Mouse (Mus musculus) right cerebral cortex, postnatal 25 days (tissue): Measurements from ENCODE around the gene Etv6.
"Not testable (repeated sequence)": the region's sequence is repeated elsewhere in the genome, so short reads cannot be mapped to it uniquely, and the experiment has no call there.

Source experiments
- DNase-seq: peaks from one replicate; pipeline ENCODE4 v3.0.0; 2022

Etv6 gene

DNA sequence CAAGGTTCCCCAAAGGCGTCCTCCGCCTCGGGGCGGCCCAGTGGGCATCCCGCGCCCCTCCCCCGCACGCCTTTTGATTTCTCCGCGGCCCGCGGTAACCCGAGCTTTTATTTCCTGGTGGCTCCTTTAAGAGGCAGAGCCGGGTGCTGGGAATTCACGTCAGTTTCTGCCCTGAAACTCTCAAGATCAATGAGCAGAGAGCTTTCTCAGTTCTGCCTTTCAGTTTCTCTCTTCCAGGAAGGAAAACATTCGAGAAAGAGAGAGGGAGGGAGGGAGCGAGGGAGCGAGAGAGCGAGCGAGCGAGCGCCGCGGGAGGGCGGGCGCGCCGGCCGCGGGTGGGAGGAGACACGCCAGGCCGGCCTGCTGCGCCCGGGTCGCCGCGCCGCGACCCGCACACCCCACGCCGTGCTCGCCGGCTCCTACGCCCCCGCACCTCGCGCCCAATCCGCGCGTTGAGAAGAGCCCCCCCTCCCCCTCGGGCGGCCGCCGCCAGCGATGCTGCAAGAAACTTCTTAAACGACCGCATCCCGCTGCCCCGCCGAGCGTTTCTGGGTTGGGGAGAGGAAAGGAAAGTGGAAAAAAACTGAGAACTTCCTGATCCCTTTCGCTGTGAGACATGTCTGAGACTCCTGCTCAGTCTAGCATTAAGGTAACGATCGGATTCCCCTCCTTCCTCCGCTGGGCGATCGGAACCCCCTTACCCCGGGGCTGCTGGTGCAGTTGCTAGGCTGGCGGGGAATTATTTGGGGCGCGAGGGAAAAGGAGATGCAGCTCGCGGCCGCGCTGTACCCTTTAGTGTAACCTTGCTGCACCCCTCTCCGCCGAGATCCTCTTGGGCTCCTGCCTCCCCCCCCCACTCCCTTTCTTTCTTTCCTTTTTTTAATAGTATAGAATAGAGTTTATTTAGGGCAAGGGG, at the start of gene Etv6:
Gene Etv6 (plus strand): TSS at position 211 of the 916 bp plus-strand sequence.
- peak; percentile 77 for DNase-seq

DNA sequence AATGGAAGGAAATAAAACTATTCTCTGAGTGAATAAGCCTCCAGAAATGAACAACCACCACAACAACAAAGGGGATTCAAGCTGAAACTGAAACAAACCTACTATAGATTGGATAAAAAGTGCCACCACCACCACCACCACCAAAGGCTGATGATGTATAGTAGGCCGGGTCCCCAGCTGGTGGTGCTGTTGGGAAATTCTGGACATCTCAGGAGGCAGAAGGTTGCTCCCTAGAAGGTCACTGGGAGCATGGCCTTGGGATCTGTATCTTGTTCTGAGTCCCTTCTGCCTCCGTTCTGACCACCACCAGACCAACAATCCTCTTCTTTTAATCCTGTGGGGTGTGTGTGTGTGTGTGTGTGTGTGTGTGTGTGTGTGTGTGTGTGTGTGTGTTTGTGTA, 49.3 kb upstream of the Etv6 start:
- no peak for DNase-seq

GRCm38 (mm10) chr6:133987068-133987591, 48.4 kb upstream of the Etv6 start:
- no peak for DNase-seq

GRCm38 (mm10) chr6:133988011-133988410, 47.5 kb upstream of the Etv6 start:
- DNase-seq, result no peak

- no peak for DNase-seq
Measured at GRCm38 (mm10) chr6:133997461-133997860, 38.0 kb upstream of the Etv6 start.

DNA sequence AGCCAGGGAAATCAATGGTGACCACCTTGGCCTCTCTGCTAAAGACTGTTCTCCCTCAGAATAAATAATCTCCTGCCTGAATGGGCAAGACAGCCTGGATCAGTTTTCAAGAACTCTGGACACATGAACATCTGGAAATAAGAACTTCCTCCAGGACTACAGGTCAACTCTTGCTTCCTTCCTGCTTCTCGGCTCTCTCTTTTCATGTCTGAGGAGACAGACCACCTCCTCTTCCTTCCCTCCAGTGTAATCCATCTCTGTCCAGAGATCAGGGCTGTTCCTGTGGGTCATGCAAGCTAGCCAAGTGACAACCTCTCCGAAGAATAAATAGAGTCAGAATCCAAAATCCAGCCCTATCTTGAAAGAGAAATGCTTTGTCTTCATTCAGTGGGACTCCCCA, 37.6 kb upstream of the Etv6 start:
- no peak for DNase-seq

DNA sequence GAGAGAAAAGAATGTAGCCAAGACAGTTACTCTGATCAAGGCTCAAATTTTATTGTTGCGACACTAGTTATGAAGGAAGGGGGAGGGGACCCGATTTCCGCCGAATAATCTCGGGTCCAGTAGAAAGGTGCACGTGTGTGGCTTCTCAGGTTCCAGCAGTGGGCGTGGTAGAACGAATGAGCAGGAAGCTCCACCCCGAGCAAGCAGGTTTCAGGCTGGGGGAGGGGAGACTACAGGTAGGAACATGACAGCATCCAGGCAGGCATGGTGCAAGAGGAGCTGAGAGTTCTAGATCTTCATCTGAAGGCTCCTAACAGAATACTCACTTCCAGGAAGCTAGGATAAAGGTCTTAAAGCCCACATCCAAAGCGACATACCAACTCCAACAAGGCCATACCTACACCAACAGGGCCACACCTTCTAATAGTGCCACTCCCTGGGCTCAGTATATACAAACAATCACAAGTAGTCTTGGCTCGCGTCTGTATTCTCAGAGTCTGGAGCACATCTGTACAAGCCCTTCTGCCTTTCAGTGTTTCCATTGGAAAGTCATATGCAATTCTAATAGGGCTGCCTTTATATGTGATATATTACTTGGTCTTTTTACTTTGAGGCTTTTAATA, 20.9 kb upstream of the Etv6 start:
- DNase-seq, result not testable (repeated sequence)

- no peak for DNase-seq
Measured at GRCm38 (mm10) chr6:134018807-134019206, 16.7 kb upstream of the Etv6 start.

DNA sequence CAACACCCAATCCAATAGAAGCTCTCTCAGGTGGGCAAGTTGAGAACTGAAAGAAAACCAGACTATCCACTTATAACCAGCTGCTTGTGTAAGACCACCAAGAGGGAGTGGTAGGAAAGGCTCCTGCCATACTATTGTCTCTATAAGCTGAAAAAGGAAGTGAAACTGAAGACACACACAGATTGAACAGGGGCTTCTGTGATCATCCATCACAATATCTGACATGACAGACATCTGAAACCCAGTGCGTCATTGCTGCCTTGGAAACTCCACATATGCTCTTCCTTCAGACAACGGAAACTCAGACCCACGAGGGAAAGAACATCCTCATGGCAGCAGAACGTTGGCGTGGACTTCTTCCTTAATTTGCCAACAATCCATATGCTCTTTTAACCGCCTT, 14.7 kb upstream of the Etv6 start:
- no peak for DNase-seq

GRCm38 (mm10) chr6:134026264-134026663, 9.2 kb upstream of the Etv6 start:
- no peak for DNase-seq

GRCm38 (mm10) chr6:134027022-134027421, 8.5 kb upstream of the Etv6 start:
- no peak for DNase-seq

DNA sequence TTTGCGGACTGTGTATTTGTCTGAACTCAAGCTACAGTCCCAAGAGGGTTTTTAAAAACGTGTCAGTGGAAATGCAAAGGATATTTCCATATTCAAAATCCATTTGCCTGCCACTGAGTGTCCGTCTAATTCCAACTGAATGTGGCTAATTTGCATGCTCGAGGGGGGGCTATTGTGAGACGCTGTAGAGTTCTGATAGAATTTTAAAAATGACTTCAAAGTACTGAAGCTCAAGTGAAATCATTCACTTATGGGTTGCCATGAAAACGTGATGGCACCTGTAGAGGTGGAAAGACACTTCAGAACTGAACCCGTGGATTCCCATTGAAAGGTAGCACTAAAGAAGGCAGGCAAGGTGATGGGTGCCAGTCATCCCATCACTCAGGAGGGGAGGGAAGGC, 3.0 kb upstream of the Etv6 start:
- no peak for DNase-seq

DNA sequence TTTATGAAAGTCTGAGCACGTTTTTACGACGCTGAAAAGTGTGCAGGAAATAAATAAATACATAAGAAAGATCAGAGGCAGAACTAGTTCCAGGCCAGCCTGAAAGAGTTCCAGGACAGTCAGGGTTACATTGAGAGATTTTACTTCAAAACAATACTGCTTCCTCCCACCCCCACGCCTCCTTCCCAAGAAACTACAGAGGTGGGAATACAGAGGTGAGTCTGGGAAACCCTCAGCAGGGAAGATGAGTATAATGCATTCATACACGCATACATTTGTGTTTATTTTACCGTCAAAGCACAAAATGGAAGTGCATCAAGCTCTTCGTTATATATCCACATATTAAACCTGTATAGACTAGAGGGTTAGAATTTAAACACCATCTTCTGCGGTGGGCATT, 1.1 kb upstream of the Etv6 start:
- no peak for DNase-seq

DNA sequence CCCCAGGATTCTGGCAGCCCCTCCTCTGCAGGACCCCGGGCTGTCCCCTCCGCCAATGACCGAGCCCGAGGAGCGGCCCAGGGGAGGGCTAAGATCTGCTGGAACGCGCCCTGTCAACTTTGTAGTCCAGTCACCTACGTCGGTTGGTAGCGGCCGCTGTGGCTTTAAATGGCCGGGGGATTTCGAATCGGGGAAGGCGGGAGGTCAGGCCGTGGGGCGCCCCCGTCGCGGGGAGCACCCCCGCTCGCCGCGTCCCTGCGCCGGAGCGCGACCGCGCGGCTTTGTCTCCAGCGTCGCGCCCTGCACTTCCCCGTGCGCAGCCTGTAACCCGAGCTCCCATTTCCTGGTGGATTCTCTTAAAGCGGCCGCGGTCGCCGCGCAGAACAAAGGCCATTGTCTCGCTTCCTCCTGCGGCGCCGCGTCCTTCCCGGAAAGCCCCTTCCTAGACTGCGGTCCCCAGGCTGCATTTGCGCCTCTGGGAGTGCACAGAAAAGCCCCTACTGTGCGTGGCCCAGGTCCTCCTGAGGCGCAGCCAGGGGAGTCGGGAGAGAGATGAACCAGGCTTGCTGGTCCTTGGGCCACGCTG, 503 bp upstream of the Etv6 start:
- DNase-seq, result peak; percentile 81

DNA sequence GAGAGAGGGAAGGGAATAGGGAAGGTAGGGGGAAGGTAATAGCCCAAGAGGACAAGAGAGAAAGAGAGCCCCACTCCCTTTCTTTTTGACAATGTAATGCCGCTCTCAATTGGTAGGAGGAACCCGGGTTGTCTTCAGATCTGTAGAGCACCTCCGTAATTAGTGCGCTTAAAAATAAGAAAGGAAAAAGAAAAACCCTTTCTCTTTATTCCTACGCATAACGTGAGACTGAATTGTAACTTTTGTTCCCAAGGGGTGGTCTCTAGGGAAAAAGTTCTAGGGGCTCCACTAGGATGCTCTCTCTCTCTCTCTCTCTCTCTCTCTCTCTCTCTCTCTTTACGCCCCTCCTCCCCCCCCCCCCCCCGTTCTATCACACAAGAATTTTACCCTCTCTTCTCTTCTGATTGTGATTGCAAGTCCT, 1.0 kb downstream of the Etv6 start:
- DNase-seq, result no peak

DNA sequence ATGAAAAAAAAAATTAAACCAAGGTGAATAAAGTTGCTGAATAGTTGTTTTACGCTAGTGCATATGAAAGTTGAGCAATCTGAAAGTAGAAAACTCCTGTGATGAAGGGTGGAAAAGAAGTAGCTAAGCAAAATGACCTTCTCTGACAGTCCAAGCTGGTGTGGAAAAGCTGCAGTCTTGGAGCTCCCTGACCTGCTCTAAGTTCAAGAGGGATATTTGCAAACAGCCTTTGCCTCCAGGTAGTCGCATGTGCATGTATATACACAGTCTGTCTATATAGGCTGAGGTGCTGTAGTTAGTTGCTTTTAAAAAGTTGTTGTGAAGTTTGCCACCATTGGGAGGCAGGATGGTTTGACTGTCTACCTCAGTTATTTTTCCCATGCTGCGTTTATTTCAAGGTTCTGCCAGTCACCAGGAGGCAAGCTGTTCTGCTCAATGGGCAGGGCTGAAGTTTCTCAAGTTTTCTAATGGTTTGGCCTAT, 1.5 kb downstream of the Etv6 start:
- no peak for DNase-seq

DNA sequence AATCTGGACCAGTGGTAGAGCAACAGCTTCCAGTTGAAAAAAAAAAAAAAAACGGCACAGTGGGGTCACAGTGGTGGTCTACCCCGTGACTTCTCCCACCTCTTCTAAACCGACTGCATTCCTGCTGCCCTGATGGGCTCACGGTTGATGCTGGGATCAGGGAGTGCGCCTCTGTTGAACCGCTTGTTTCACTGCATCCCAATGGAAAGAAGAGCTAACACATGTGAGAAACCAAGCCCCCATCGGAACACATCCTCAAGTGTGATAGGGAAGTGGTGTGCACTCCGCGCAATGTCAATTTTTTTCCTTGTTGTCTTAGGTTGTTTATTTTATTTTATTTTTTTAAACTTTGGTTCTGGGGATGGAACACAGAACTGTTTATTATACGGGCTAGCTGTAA, 2.5 kb downstream of the Etv6 start:
- DNase-seq, result no peak

- DNase-seq, result no peak
Measured at GRCm38 (mm10) chr6:134038881-134039280, 3.4 kb downstream of the Etv6 start.

DNA sequence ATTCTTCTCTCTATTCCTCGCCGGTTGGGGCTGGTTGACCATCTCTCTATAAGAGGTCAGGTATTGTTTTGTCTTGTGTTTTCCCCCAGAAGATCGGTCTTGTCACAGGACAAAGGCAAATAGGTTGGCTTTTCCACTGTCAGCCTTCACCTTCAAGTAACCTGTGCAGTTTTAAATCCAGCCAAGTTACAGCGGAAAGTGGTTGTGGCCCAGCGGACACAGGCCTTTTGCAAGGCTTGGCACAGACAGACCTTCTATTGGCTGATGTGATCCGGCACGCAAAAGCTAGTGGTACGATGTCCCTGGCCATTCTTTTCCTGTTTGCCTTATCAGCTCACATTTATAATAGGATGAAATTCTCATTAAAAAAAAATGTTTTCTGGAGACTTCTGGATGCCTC, 3.9 kb downstream of the Etv6 start:
- no peak for DNase-seq

DNA sequence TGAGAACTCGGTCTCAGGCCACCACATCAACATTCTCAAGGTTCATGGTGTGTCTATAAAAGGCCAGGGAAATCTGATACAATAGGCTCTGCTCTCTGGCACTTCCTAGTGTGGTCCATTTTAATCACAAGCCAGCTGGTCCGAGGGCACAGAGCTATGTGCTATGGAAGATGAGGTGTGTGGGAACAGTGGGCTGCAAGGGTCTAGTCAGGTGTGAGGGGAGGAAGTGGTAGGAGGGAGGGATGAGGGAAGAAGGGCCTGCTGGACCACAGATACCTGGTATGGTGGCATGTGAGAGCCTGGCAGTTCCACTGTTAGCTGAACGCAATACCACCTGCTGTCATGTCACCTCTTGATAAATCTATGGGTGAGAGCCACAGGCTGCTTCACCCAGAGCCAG, 4.8 kb downstream of the Etv6 start:
- no peak for DNase-seq

DNA sequence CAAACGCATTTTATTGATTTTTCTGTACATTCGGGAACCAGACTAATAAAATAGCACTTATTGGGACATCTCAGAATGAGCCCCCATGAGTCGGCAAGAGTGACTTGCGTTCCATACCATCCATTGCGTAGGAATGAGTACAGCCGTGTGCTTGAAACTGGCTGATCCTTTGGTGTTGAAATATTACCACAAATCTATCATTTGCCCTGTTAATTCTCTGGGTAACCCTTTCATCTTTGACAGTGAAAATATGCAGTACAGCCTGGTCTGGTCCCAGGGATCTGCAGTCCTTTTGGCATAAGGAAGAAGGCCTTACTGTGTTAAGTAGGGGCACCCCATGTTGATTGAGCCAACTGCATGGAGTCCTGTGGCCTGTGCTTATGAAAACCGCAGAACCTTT, 5.8 kb downstream of the Etv6 start:
- DNase-seq, result no peak

- DNase-seq, result no peak
Measured at GRCm38 (mm10) chr6:134041916-134042315, 6.4 kb downstream of the Etv6 start.

GRCm38 (mm10) chr6:134043545-134043944, 8.0 kb downstream of the Etv6 start:
- DNase-seq, result no peak
